Mouse (Mus musculus) retina, adult 2 months (tissue): ENCODE results near the gene Alg10b.
"Not testable (repeated sequence)": the region's sequence is repeated elsewhere in the genome, so short reads cannot be mapped to it uniquely, and the experiment has no call there.

Source experiments
- DNase-seq: peaks from one replicate; pipeline ENCODE4 v3.0.0-alpha.2; 2012; ENCODE audit warnings: low read depth, low spot score

Gene Alg10b

DNA sequence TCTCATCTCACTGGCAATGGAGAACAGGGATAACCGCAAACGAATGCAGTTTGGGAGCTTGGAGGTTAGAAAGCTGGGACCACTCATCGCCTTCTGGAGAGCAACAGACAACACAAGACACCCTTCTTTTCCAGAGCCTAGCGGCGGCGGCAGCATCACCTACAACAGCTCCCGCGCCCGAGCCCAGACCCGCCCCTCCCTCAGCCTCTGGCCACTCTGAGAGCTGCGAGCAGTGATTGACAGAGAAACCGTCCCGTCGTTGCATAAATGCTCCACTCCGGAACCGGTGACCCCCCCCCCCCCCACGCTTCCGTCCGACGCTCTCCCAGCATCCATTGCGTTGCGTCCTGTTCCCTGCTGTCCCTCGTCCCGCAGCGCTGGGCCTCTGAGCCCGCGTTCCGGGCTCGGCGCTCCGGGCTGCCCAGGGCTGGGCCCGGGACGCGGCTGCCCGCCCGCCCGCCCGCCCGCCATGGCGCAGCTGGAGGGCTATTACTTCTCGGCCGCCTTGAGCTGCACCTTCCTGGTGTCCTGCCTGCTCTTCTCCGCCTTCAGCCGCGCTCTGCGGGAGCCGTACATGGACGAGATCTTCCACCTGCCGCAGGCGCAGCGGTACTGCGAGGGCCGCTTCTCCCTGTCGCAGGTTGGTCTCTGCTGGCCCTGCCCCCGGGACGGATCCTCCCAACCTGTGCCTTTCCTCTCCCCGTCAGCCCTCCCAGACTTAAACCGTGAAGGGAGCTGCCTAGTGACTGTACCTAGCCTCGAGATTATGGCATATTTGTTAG lies at the start of gene Alg10b:
Alg10b (plus strand) TSS at position 343 of the 782 bp plus-strand sequence.
- DNase-seq = peak; percentile 81

DNA sequence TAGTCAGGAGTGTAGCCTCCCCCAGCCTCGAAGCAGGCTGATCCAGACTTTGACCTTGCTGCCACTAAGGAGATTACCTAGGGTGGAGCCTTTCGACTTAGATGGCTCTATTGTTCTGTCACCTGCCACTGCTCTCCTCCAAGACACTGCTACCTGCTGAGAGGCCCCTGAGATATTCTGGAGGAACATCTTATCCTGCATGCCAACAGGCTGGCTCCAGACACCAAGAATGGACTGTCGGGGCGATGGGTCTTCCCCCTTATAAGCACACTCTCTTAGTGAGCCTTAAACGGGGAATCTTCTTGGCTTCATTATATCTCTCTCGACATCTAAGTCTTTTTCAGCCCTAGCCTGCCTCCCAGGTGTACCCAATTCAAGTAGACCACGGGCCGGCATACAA lies 41.0 kb upstream of the Alg10b start:
- not testable (repeated sequence) for DNase-seq

DNA sequence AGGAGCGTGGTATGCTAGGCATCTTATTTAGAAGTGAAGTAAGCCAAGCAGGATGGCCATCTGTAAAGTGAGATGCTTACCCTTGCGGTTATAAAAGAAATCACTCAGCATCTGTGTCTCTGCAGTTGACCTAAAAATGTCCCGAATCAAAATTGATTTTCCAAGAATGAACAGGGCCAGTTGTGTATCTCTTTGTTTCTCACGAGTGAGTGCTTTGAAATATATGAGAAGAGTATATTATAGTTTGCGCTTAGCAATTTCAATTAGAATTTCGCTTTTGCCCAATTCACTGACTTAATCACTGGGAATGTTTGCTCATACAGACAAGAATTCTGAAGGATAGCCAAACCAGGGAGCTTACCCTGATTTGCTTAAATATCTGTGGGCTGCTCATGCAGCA lies 40.6 kb upstream of the Alg10b start:
- no peak for DNase-seq

DNA sequence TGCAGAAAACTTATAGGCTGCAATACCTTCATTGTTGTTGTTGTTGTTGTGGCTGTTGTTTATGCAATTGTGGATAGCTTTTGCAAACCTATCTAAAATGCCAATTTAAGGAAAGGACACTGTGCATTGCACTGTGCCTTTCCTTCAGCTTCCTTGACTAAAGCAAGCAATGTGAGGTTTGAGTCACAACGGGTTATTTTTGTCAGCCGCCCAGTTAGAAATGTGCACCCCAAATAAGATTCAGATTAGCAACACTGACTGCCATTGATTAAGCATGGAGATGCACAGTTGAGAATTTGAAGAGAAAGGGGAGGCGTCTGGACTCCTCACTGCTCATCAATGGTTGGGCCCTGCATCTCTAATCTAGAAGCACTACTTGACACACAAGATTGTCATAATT lies 39.4 kb upstream of the Alg10b start:
- no peak for DNase-seq

DNA sequence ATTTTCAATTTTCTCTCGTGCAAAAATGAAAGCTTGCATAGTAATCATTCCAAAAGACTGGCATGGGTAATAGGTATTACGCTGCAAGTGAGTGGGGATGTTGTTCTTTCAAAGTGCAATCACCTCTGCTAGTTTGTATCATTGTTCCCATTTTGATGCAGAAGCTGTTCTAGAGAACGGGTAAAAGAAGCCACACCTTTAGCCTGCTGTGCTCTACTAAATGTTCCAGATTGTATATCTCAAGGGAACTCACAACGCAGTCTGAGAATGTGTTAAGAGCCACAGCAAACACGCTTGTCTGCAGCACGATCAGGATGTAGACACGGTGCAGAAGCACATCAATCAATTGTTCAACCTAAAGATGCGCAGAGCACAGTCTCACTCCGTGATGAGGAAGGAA lies 34.6 kb upstream of the Alg10b start:
- no peak for DNase-seq

DNA sequence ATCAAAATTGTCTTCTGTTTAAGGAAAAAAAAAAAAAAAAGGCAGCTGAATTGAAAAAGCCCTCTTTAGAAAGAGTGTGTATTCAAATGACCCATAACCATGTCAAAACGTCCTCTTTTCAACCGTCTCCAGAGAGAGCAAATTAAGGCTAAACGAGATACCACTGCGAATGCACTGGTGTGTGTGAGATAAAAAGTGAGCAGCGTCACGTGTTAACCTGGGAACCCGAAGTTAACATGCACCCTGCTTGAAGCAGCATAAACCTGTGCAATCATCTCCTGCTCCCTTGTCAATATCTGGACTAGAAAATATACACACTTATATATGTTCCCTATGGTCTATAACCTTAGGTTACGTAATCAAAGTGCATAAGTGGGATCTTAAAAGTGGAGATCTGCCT lies 10.2 kb upstream of the Alg10b start:
- no peak for DNase-seq

DNA sequence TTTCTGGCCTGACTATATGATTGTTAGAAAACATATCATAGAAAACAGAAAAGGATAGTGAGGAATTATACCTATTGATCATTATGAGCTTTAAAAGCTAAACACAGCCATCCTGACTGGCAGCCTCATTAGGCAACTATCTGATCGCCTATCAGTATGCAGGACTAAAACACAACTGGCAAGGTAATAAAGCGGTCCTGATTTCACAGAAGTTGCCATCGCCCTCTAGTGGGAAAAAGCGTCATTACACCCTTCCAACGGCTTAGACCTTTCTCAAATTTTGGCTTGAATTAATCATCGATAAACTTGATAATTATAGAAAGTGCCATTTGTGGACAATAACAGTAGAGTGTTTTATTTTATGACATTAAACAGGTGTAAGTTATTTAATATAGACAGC lies 9.2 kb upstream of the Alg10b start:
- peak; percentile 53 for DNase-seq

DNA sequence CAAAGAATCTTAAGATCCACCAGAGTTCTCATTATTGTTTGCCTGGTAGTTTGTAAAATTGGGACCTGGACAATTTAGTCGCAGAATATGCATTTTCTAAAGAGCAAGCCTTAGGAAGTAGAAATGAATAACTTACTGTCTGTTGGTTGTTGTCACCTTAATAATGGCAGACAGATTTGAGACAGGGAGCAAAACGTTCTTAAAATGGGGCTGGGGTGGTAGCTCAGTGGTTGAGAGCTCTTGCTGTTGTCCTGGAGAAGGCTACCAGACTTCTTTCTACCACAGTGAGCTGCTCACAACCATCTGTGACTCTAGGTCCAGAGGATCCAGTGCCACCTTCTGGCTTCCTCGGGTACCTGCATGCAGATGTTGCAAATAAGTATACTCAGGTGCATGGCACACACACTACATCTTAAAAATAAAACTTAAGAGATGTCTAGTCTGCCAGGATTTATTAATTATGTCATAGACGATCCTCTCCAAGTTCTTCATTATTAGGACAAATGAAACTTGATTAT lies 1.0 kb downstream of the Alg10b start:
- peak; percentile 15 for DNase-seq

DNA sequence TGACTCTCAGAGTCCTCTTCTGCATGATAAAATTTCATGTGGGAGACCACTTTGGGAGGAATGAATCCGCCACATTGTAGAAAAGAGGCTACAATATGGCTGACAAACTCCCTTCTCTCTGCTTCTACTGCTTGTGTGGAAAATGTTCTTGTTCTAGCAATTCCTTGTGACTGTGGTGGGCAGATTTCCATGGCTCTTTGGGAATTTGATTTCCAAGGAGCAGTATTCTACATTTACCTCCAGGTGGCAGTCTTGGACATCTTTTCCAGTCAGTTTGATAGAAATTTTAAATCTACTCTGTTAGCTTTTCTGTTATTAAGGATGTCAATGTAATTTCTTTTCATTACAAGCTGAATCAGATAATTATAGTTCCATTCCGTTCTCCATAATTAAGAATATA lies 13.5 kb downstream of the Alg10b start:
- DNase-seq = no peak

DNA sequence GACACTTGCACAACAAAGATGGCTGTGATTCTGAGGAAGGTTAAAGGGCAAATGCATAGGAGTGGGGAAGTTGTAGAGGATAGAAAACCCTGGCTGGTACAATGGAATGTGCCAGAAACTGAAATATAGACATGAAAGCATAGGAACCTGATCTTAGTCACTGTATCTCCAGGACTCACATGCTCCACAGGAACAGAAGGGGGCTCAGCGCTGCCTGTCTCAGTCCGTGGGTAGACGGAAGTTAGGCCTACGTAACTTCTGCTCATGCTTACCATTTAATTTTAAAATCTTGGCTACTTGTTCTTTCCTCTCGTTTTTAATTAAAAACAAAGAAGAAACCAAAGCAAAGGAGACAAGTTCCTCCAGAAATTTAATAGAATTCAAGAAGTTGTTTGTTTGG lies 20.0 kb downstream of the Alg10b start:
- DNase-seq = no peak

DNA sequence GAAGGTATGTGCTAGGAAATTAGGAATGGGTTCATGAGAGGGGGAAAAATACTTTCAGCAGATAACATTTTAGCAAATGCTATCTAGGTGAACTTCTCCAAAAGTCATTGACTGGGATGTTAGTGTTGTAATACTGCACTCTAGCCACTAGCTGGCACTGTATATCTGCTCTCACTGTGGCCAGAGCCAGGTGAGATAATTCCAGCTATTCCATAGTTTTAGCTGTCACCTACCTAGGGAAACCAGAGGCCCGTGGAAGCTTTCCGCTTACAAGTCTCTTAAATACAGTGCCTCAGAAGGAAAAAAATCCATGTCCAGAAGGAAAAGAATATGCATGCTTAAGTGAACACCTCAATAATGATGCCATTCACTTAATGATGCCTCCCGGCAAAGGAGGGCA lies 25.6 kb downstream of the Alg10b start:
- peak; percentile 25 for DNase-seq

DNA sequence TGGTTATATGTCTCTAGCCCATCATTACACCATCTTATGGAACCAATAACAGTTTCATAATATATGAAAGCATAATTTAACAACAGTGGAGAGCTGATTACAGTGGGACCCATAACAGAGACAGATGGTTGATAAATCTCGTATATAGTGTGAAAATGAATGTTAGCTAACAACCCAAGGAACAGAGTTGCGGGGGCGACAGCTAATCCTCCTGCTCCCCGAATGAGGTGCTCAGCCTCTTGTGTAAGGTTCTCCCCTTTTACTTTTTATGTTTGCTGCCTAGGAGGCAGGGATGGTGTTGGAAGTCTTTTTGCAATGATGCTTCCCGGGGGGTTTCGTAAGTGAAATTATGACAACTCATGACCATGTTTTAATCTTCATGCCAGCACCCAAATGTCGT lies 58.8 kb downstream of the Alg10b start:
- no peak for DNase-seq
